Mouse (Mus musculus): ENCODE measurements at regions not wholly inside any gene's neighbourhood (a gene's known extent, or its start where the extent isn't known, plus 50 kb on each side); places are given as distances from the start of the nearest gene placed in this dataset.

GRCm38 (mm10) chr3:137100627-137101404 is 240.1 kb upstream of the Emcn start:
- no peak for DNase-seq (ENCODE audit: low read depth, low spot score)

- no peak for DNase-seq (ENCODE audit: low read depth, low spot score)
Observed at GRCm38 (mm10) chr3:137105930-137106329, 234.9 kb upstream of the Emcn start.

- DNase-seq (ENCODE audit: low read depth, low spot score), result no peak
Observed at GRCm38 (mm10) chr3:137108197-137108596, 232.7 kb upstream of the Emcn start.

- no peak for DNase-seq (ENCODE audit: low read depth, low spot score)
Observed at GRCm38 (mm10) chr3:137109786-137110185, 231.1 kb upstream of the Emcn start.

- no peak for DNase-seq (ENCODE audit: low read depth, low spot score)
Observed at GRCm38 (mm10) chr3:137110485-137110884, 230.4 kb upstream of the Emcn start.

- DNase-seq (ENCODE audit: low read depth, low spot score), result no peak
Observed at GRCm38 (mm10) chr3:137129967-137130366, 210.9 kb upstream of the Emcn start.

GRCm38 (mm10) chr3:137142041-137142440 is 198.8 kb upstream of the Emcn start:
- DNase-seq (ENCODE audit: low read depth, low spot score), result no peak

- DNase-seq (ENCODE audit: low read depth, low spot score), result no peak
Observed at GRCm38 (mm10) chr3:137146062-137146461, 194.8 kb upstream of the Emcn start.

- DNase-seq (ENCODE audit: low read depth, low spot score), result no peak
Observed at GRCm38 (mm10) chr3:137147405-137147804, 193.5 kb upstream of the Emcn start.

GRCm38 (mm10) chr3:137150414-137151010 is 190.4 kb upstream of the Emcn start:
- peak; percentile 28 for DNase-seq (ENCODE audit: low read depth, low spot score)

- DNase-seq (ENCODE audit: low read depth, low spot score), result no peak
Observed at GRCm38 (mm10) chr3:137151431-137151830, 189.4 kb upstream of the Emcn start.

- no peak for DNase-seq (ENCODE audit: low read depth, low spot score)
Observed at GRCm38 (mm10) chr3:137153234-137153633, 187.6 kb upstream of the Emcn start.

- peak; percentile 49 for DNase-seq (ENCODE audit: low read depth, low spot score)
Observed at GRCm38 (mm10) chr3:137154200-137155042, 186.4 kb upstream of the Emcn start.

GRCm38 (mm10) chr3:137155043-137155404 is 185.8 kb upstream of the Emcn start:
- DNase-seq (ENCODE audit: low read depth, low spot score), result no peak

- DNase-seq (ENCODE audit: low read depth, low spot score), result no peak
Observed at GRCm38 (mm10) chr3:137156250-137156975, 184.5 kb upstream of the Emcn start.

GRCm38 (mm10) chr3:137189035-137189434 is 151.8 kb upstream of the Emcn start:
- peak; percentile 36 for DNase-seq (ENCODE audit: low read depth, low spot score)

GRCm38 (mm10) chr3:137190489-137190888 is 150.4 kb upstream of the Emcn start:
- no peak for DNase-seq (ENCODE audit: low read depth, low spot score)

GRCm38 (mm10) chr3:137191009-137191408 is 149.9 kb upstream of the Emcn start:
- DNase-seq (ENCODE audit: low read depth, low spot score), result no peak

- DNase-seq (ENCODE audit: low read depth, low spot score), result no peak
Observed at GRCm38 (mm10) chr3:137193873-137194272, 147.0 kb upstream of the Emcn start.

GRCm38 (mm10) chr3:137211667-137212066 is 129.2 kb upstream of the Emcn start:
- no peak for DNase-seq (ENCODE audit: low read depth, low spot score)

GRCm38 (mm10) chr3:137216036-137216435 is 124.8 kb upstream of the Emcn start:
- no peak for DNase-seq (ENCODE audit: low read depth, low spot score)

- DNase-seq (ENCODE audit: low read depth, low spot score), result peak; percentile 2
Observed at GRCm38 (mm10) chr3:137217245-137217644, 123.6 kb upstream of the Emcn start.

Measured in mesoderm, embryonic 11.5 days (tissue).